Mouse (Mus musculus) olfactory bulb, adult 2 months (tissue): ENCODE data around the gene Bbs5. TPM values are rescaled to one million over a fixed set of nuclear protein-coding genes. Genes with fewer than 3 reads are reported as not detected.

ENCODE experiments used
- H3K27ac ChIP-seq: fragments of 200-500 bp; 2 replicates; pipeline ENCODE4 v1.5.1; 2012; ENCODE audit warnings: low read depth, low read length; ENCODE audit not compliant: insufficient read depth
- H3K4me1 ChIP-seq: fragments of 200-500 bp; 2 replicates; pipeline ENCODE4 v1.6.1; 2012; ENCODE audit warnings: low read length; ENCODE audit not compliant: control insufficient read depth, insufficient read depth
- H3K4me3 ChIP-seq: fragments of 200-500 bp; 2 replicates; pipeline ENCODE4 v1.5.1; 2012; ENCODE audit warnings: mild to moderate bottlenecking, low read depth, low read length, moderate library complexity; ENCODE audit not compliant: insufficient read depth
- CTCF ChIP-seq: fragments of 200-500 bp; IDR thresholded peaks from 2 replicates; pipeline ENCODE4 v1.5.1; 2012; ENCODE audit warnings: low read depth, mild to moderate bottlenecking, low read length, moderate library complexity; ENCODE audit not compliant: insufficient read depth
- POLR2A ChIP-seq: fragments of 200-500 bp; IDR thresholded peaks from 2 replicates; pipeline ENCODE4 v1.6.1; 2012; ENCODE audit warnings: mild to moderate bottlenecking, low read depth, low read length, moderate library complexity; ENCODE audit not compliant: insufficient read depth
- WGBS: fragments of 180-500 bp; shearing (Covaris S2); methylation state at CpG from one replicate; pipeline ENCODE4 v1.1.7; 2018; 5-methylcytosine and 5-hydroxymethylcytosine counted together
- polyA plus RNA-seq: library from polyadenylated mRNA; stranded (reverse); fragments of >200 nt; gene quantifications from 2 replicates; pipeline ENCODE4 v1.2.4, GENCODE M21; 2012; ENCODE audit warnings: low replicate concordance; ENCODE audit not compliant: missing spikeins, insufficient read depth, insufficient read length

Gene Bbs5
- not detected in 2 replicates for polyA plus RNA-seq

- WGBS, result 2% methylated on average over 43 of the region's 43 CpGs
- TF ChIP-seq POLR2A, result peak; percentile 51
- TF ChIP-seq CTCF, result no peak
- H3K27ac ChIP-seq, result no peak within 1 kb of the TSS
- peaks cover 2% of the 10 kb centered on the region; the same call in 1 of the 2 replicates for H3K4me1 ChIP-seq
- peak within 1 kb of the TSS; percentile 96 for H3K4me3 ChIP-seq
These were observed at the start of gene Bbs5 for GRCm38 (mm10) chr2:69646726-69647490. TSS of gene Bbs5 (plus strand) at chr2:69647171.

GRCm38 (mm10) chr2:69603726-69604393 is 43.1 kb upstream of the Bbs5 start:
- Histone ChIP-seq H3K4me1 (no peaks in the 10 kb centered on the region), H3K27ac (no peak overlapping the region), H3K4me3 (no peak overlapping the region)
- 92% methylated on average over 7 of the region's 7 CpGs for WGBS
- TF ChIP-seq CTCF (no peak), POLR2A (no peak)

- Histone ChIP-seq H3K4me3 (no peak overlapping the region), H3K27ac (no peak overlapping the region), H3K4me1 (no peaks in the 10 kb centered on the region)
- TF ChIP-seq CTCF (no peak), POLR2A (no peak)
- 90% methylated on average over 3 of the region's 3 CpGs for WGBS
These were observed 40.4 kb upstream of the Bbs5 start for GRCm38 (mm10) chr2:69606621-69607020.

GRCm38 (mm10) chr2:69612237-69612636 is 34.7 kb upstream of the Bbs5 start:
- no peaks in the 10 kb centered on the region for H3K4me1 ChIP-seq
- no peak overlapping the region for H3K4me3 ChIP-seq
- no peak for TF ChIP-seq POLR2A
- no peak for TF ChIP-seq CTCF
- H3K27ac ChIP-seq, result no peak overlapping the region
- 36% methylated on average over 10 of the region's 10 CpGs for WGBS

- Histone ChIP-seq H3K4me3 (no peak overlapping the region), H3K4me1 (no peaks in the 10 kb centered on the region), H3K27ac (no peak overlapping the region)
- WGBS, result 71% methylated on average over 9 of the region's 9 CpGs
- no peak for TF ChIP-seq POLR2A
- no peak for TF ChIP-seq CTCF
These were observed 34.3 kb upstream of the Bbs5 start for GRCm38 (mm10) chr2:69612716-69613115.

- Histone ChIP-seq H3K4me1 (no peaks in the 10 kb centered on the region), H3K27ac (no peak overlapping the region), H3K4me3 (no peak overlapping the region)
- 65% methylated on average over 4 of the region's 4 CpGs for WGBS
- TF ChIP-seq POLR2A (no peak), CTCF (no peak)
These were observed 33.7 kb upstream of the Bbs5 start for GRCm38 (mm10) chr2:69613237-69613636.

- TF ChIP-seq CTCF (no peak), POLR2A (no peak)
- no peak overlapping the region for H3K4me3 ChIP-seq
- H3K27ac ChIP-seq, result no peak overlapping the region
- H3K4me1 ChIP-seq, result no peaks in the 10 kb centered on the region
These were observed 28.6 kb upstream of the Bbs5 start for GRCm38 (mm10) chr2:69618336-69618735.

GRCm38 (mm10) chr2:69619286-69619685 is 27.7 kb upstream of the Bbs5 start:
- H3K4me3 ChIP-seq, result no peak overlapping the region
- no peaks in the 10 kb centered on the region for H3K4me1 ChIP-seq
- H3K27ac ChIP-seq, result no peak overlapping the region
- no peak for TF ChIP-seq POLR2A
- TF ChIP-seq CTCF, result no peak

GRCm38 (mm10) chr2:69629215-69629614 is 17.8 kb upstream of the Bbs5 start:
- 0 out of 2 replicates have a peak overlapping the region, but pooled peaks have one; percentile 22 for H3K27ac ChIP-seq
- WGBS, result 38% methylated on average over 17 of the region's 17 CpGs

More at GRCm38 (mm10) chr2:69629215-69629614, 17.8 kb upstream of the Bbs5 start:
- no peak overlapping the region for H3K4me3 ChIP-seq
- peaks cover 7% of the 10 kb centered on the region for H3K4me1 ChIP-seq
- TF ChIP-seq CTCF, result no peak
- TF ChIP-seq POLR2A, result no peak
